Mouse (Mus musculus): Measurements from ENCODE around the gene Cacna1e. TPM values are rescaled to one million over a fixed set of nuclear protein-coding genes. Genes with fewer than 3 reads are reported as not detected.

The Cacna1e gene
- polyA plus RNA-seq, 1 experiment from 2014 or later = 0.60 TPM

- H3K9ac ChIP-seq = no peak overlapping the region
- no peaks in the 10 kb centered on the region for H3K36me3 ChIP-seq
- no peak overlapping the region for H3K27ac ChIP-seq
- peak overlapping the region; percentile 42 for H3K4me3 ChIP-seq
- H3K4me1 ChIP-seq = peaks cover 29% of the 10 kb centered on the region
- WGBS = 21% methylated on average over 35 of the region's 35 CpGs
- peaks cover 69% of the 10 kb centered on the region for H3K27me3 ChIP-seq
- H3K4me2 ChIP-seq = peak overlapping the region; percentile 73
- no peaks in the 10 kb centered on the region for H3K9me3 ChIP-seq
- no peak for ATAC-seq (ENCODE audit: insufficient number of reproducible peaks, low FRiP score, low TSS enrichment, low read depth)
Measured at GRCm38 (mm10) chr1:154725356-154726320, 158.7 kb downstream of the Cacna1e start.

DNA sequence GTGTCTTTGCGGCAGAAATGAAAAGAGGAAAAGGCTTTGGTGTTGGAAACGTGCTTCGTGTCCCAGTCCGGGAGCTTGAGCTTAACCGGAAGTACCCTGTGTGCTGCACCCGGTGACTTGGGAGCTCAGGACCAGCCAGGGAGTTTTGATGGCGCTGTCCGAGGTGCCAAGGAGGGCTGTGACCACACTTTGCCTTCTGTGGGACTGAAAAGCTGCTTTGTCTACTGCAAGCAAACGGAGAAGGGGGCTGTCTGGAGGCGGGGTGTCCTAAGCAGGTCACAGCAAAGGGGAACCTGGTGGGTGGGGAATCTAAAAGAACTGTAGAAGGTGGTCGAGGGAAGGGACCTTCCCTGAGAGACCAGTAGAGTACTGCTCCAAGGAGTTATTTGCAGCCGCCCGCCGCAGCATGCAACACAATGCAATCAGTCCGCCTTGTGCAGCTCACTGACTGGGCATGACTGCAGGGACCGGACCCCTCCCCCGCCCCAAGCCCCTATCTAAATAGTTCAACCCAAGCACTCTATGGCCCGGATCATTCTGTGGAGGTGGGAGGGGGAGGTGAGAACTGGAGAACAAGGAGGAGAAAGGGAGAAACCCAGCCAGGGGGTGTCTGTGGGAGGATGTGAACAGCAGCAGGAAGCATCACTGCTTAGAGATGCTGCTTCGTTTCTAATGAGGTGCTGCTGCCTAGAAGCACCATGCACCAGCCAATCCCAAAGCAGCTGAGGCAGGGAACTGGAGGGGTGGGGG is 160.6 kb downstream of the Cacna1e start:
- Histone ChIP-seq H3K4me2 (peak overlapping the region; percentile 19; the same call in 1 of the 2 replicates), H3K9me3 (no peaks in the 10 kb centered on the region)
- 4% methylated on average over 19 of the region's 19 CpGs for WGBS

GRCm38 (mm10) chr1:154723078-154723477 is 161.2 kb downstream of the Cacna1e start:
- H3K4me2 ChIP-seq = peak overlapping the region; percentile 19; the same call in 1 of the 2 replicates
- no peak for ATAC-seq (ENCODE audit: insufficient number of reproducible peaks, low FRiP score, low TSS enrichment, low read depth)
- H3K36me3 ChIP-seq = no peaks in the 10 kb centered on the region
- H3K4me1 ChIP-seq = peaks cover 29% of the 10 kb centered on the region
- peaks cover 63% of the 10 kb centered on the region for H3K27me3 ChIP-seq
- no peaks in the 10 kb centered on the region for H3K9me3 ChIP-seq
- 36% methylated on average over 6 of the region's 6 CpGs for WGBS
- no peak overlapping the region for H3K27ac ChIP-seq
- H3K9ac ChIP-seq = no peak overlapping the region
- no peak overlapping the region for H3K4me3 ChIP-seq

More for the DNA sequence above, 160.6 kb downstream of the Cacna1e start:
- no peak overlapping the region for H3K27ac ChIP-seq
- ATAC-seq (ENCODE audit: insufficient number of reproducible peaks, low FRiP score, low TSS enrichment, low read depth) = no peak
- H3K9ac ChIP-seq = no peak overlapping the region
- peaks cover 65% of the 10 kb centered on the region for H3K27me3 ChIP-seq
- H3K4me1 ChIP-seq = peaks cover 29% of the 10 kb centered on the region
- no peak overlapping the region for H3K4me3 ChIP-seq
- H3K36me3 ChIP-seq = no peaks in the 10 kb centered on the region

GRCm38 (mm10) chr1:154715596-154715995 is 168.7 kb downstream of the Cacna1e start:
- ATAC-seq (ENCODE audit: insufficient number of reproducible peaks, low FRiP score, low TSS enrichment, low read depth) = no peak
- H3K36me3 ChIP-seq = no peaks in the 10 kb centered on the region
- WGBS = 74% methylated on average over 7 of the region's 7 CpGs
- no peak overlapping the region for H3K27ac ChIP-seq
- H3K9me3 ChIP-seq = no peaks in the 10 kb centered on the region
- no peak overlapping the region for H3K4me2 ChIP-seq
- H3K4me3 ChIP-seq = no peak overlapping the region
- H3K9ac ChIP-seq = no peak overlapping the region
- H3K27me3 ChIP-seq = peaks cover 5% of the 10 kb centered on the region; the same call in 1 of the 2 replicates
- no peaks in the 10 kb centered on the region for H3K4me1 ChIP-seq

GRCm38 (mm10) chr1:154712747-154713146 is 171.6 kb downstream of the Cacna1e start:
- Histone ChIP-seq H3K4me2 (no peak overlapping the region), H3K4me3 (no peak overlapping the region), H3K9ac (no peak overlapping the region), H3K9me3 (no peaks in the 10 kb centered on the region), H3K36me3 (no peaks in the 10 kb centered on the region), H3K27me3 (no peaks in the 10 kb centered on the region), H3K4me1 (no peaks in the 10 kb centered on the region), H3K27ac (no peak overlapping the region)
- WGBS = 90% methylated on average over 4 of the region's 4 CpGs
- no peak for ATAC-seq (ENCODE audit: insufficient number of reproducible peaks, low FRiP score, low TSS enrichment, low read depth)

- Histone ChIP-seq H3K27me3 (no peaks in the 10 kb centered on the region), H3K4me3 (no peak overlapping the region), H3K27ac (no peak overlapping the region), H3K4me2 (no peak overlapping the region), H3K4me1 (peaks cover 27% of the 10 kb centered on the region), H3K36me3 (no peaks in the 10 kb centered on the region), H3K9me3 (no peaks in the 10 kb centered on the region), H3K9ac (no peak overlapping the region)
- ATAC-seq (ENCODE audit: insufficient number of reproducible peaks, low FRiP score, low TSS enrichment, low read depth) = no peak
- 86% methylated on average over 4 of the region's 4 CpGs for WGBS
Measured at GRCm38 (mm10) chr1:154707584-154708290, 176.6 kb downstream of the Cacna1e start.

- H3K36me3 ChIP-seq = no peaks in the 10 kb centered on the region
- no peak for ATAC-seq (ENCODE audit: insufficient number of reproducible peaks, low FRiP score, low TSS enrichment, low read depth)
Measured at GRCm38 (mm10) chr1:154706974-154707373, 177.3 kb downstream of the Cacna1e start.

DNA sequence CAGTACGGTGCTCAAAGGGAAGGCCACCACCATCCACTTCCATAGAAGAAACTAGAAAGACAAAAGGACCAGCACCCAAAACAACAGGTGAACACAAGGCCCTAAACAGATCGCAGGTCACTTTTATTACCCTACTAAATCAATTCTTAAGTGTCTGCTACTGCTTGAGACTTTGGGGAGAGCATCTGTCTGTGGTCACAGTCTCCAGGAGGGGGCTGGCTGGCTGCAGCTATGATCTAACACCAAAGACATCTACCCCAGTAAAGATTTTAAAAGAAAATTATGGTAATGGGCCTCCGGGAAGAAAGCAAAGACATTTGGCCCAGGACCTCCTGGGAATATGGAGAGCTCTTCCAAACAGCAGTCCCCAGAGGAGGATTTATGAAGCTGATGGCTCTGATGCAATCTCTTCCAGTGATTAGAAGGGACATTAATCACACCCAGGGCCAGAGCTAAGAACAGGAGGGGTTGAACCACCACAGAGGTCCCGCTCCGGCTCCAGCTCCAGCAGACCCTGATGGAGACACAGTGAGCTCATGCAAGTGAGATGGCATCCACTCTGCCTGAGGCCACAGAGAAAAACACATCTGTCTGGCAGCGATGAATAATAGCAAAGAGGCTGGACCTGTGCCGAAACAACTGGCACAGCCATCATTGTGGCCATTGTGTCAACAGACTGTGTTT is 178.3 kb downstream of the Cacna1e start:
- ATAC-seq (ENCODE audit: insufficient number of reproducible peaks, low FRiP score, low TSS enrichment, low read depth) = no peak
- Histone ChIP-seq H3K27me3 (no peaks in the 10 kb centered on the region), H3K4me1 (peaks cover 27% of the 10 kb centered on the region), H3K27ac (no peak overlapping the region), H3K4me2 (no peak overlapping the region), H3K9me3 (no peaks in the 10 kb centered on the region), H3K9ac (no peak overlapping the region), H3K4me3 (no peak overlapping the region), H3K36me3 (no peaks in the 10 kb centered on the region)
- WGBS = 27% methylated on average over 7 of the region's 7 CpGs

More at GRCm38 (mm10) chr1:154706974-154707373, 177.3 kb downstream of the Cacna1e start:
- Histone ChIP-seq H3K27me3 (no peaks in the 10 kb centered on the region), H3K4me2 (no peak overlapping the region), H3K4me1 (peaks cover 27% of the 10 kb centered on the region), H3K9ac (no peak overlapping the region), H3K9me3 (no peaks in the 10 kb centered on the region), H3K4me3 (no peak overlapping the region), H3K27ac (no peak overlapping the region)
- 64% methylated on average over 8 of the region's 8 CpGs for WGBS

- ATAC-seq (ENCODE audit: insufficient number of reproducible peaks, low FRiP score, low TSS enrichment, low read depth) = peak; percentile 63; the same call in 1 of the 2 replicates
- Histone ChIP-seq H3K4me1 (peaks cover 27% of the 10 kb centered on the region), H3K27ac (peak overlapping the region; percentile 43; the same call in 1 of the 2 replicates), H3K4me2 (no peak overlapping the region), H3K4me3 (no peak overlapping the region), H3K36me3 (no peaks in the 10 kb centered on the region), H3K27me3 (no peaks in the 10 kb centered on the region), H3K9ac (no peak overlapping the region), H3K9me3 (no peaks in the 10 kb centered on the region)
- 21% methylated on average over 11 of the region's 11 CpGs for WGBS
Measured at GRCm38 (mm10) chr1:154704558-154705185, 179.6 kb downstream of the Cacna1e start.

GRCm38 (mm10) chr1:154702623-154703022 is 181.7 kb downstream of the Cacna1e start:
- Histone ChIP-seq H3K27me3 (no peaks in the 10 kb centered on the region), H3K9ac (no peak overlapping the region), H3K9me3 (no peaks in the 10 kb centered on the region), H3K27ac (no peak overlapping the region), H3K4me2 (no peak overlapping the region), H3K4me1 (peaks cover 27% of the 10 kb centered on the region), H3K4me3 (no peak overlapping the region), H3K36me3 (no peaks in the 10 kb centered on the region)
- WGBS = 76% methylated on average over 2 of the region's 2 CpGs
- no peak for ATAC-seq (ENCODE audit: insufficient number of reproducible peaks, low FRiP score, low TSS enrichment, low read depth)

Data from limb, embryonic 15.5 days (tissue).